9 mouse cellular contexts compared by ENCODE assay signal in the genomic region with DNA sequence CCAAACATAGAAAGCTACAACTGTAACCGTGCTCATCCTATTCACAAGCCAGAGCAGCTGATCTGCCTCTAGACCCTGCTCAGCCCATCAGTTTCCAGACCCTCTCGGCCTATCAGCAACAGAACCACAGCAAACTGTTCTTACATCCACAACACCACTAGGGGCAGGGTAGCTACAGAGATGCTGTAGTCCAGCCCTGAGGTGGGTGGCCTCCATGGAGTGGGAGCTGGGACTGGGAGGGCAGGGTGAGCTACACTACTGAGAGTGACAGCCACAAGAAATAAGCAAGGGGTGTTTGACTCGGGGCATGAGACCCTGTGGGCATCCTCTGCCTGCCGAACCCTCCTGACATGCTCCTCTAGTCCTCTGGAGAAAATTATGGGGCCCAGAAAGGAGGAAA. TPM values are rescaled to one million over a fixed set of nuclear protein-coding genes. Genes with fewer than 3 reads are reported as not detected.
DNase-seq lines count a peak whose midpoint lies in the region; ATAC-seq and TF ChIP-seq lines count a peak whose summit lies in the region.
"Had no signal": no experiment of that assay in that cellular context is flagged by ENCODE, and none has a peak within 500 bp of the region (broad histone marks: within the 10 kb centered on the region; RNA-seq: fewer than 3 reads in every experiment).

No protein-coding gene starts in this region.

- DNase-seq in kidney, adult 18-20 months, result no peak
- DNase-seq in ES-E14 (ENCODE audit: low read depth, low spot score), result peak; percentile 34
- peak; percentile 56 for DNase-seq in embryo, embryonic 11 days
- DNase-seq in liver, embryonic 14.5 days (ENCODE audit: low read depth in 3 of 3, low spot score in 3 of 3), result no peak
- no peak for DNase-seq in natural killer cell, adult 2 months (ENCODE audit: low spot score in 2 of 2)
- DNase-seq in adrenal gland, postnatal 10 days, result no peak

- H3K27me3 ChIP-seq in kidney, embryonic 16.5 days (ENCODE audit: insufficient read depth, low read length), result no peaks in the 10 kb centered on the region
- H3K27me3 ChIP-seq in liver, embryonic 14.5 days (ENCODE audit: control insufficient read depth, insufficient read depth, low read length), result no peaks in the 10 kb centered on the region
- no peaks in the 10 kb centered on the region for H3K27me3 ChIP-seq in midbrain, embryonic 15.5 days (replicated peaks)
- H3K27me3 ChIP-seq: midbrain, embryonic 12.5 days had no signal

- no peak overlapping the region for H3K9ac ChIP-seq in kidney, embryonic 16.5 days (replicated peaks; ENCODE audit: low read length)
- no peak overlapping the region for H3K9ac ChIP-seq in ES-E14 (ENCODE audit: insufficient read depth, low read depth, low read length, poor library complexity, severe bottlenecking)
- no peak overlapping the region for H3K9ac ChIP-seq in liver, embryonic 14.5 days (replicated peaks)
- no peak overlapping the region for H3K9ac ChIP-seq in midbrain, embryonic 15.5 days
- H3K9ac ChIP-seq: midbrain, embryonic 12.5 days had no signal

- in situ Hi-C loops in ES-E14 (cut with MboI; ENCODE audit: low sequenced_read_pairs in 2 of 2, unreplicated experiment in 2 of 2), result no loop called here

- H3K4me2 ChIP-seq in kidney, embryonic 16.5 days (replicated peaks; ENCODE audit: low read depth, low read length), result no peak overlapping the region
- no peak overlapping the region for H3K4me2 ChIP-seq in liver, embryonic 14.5 days (ENCODE audit: low read depth)
- H3K4me2 ChIP-seq in midbrain, embryonic 15.5 days, result no peak overlapping the region
- H3K4me2 ChIP-seq: midbrain, embryonic 12.5 days had no signal

- TF ChIP-seq EP300 in liver, embryonic 14.5 days (IDR thresholded peaks at IDR 0.05; ENCODE audit: low read depth), result no peak

- H3K9me3 ChIP-seq in kidney, embryonic 16.5 days (ENCODE audit: low read length), result no peaks in the 10 kb centered on the region
- no peaks in the 10 kb centered on the region for H3K9me3 ChIP-seq in ES-E14 (ENCODE audit: control insufficient read depth, insufficient read depth, low read depth, low read length)
- H3K9me3 ChIP-seq in liver, embryonic 14.5 days (ENCODE audit: control insufficient read depth, low read length), result no peaks in the 10 kb centered on the region
- H3K9me3 ChIP-seq in midbrain, embryonic 15.5 days, result no peaks in the 10 kb centered on the region
- H3K9me3 ChIP-seq: midbrain, embryonic 12.5 days had no signal

- TF ChIP-seq CTCF in liver, embryonic 14.5 days (IDR thresholded peaks at IDR 0.05; ENCODE audit: low read depth), result peak; percentile 49

- H3K27ac ChIP-seq in kidney, embryonic 16.5 days (ENCODE audit: low read length), result peak overlapping the region; percentile 81
- no peak overlapping the region for H3K27ac ChIP-seq in ES-E14 (ENCODE audit: insufficient read depth, low read depth, low read length, poor library complexity, severe bottlenecking)
- H3K27ac ChIP-seq in liver, embryonic 14.5 days, result no peak overlapping the region
- no peak overlapping the region for H3K27ac ChIP-seq in midbrain, embryonic 15.5 days
- H3K27ac ChIP-seq: midbrain, embryonic 12.5 days had no signal

- H3K36me3 ChIP-seq in kidney, embryonic 16.5 days (ENCODE audit: insufficient read depth, low read length), result no peaks in the 10 kb centered on the region
- H3K36me3 ChIP-seq in ES-E14 (ENCODE audit: control insufficient read depth, insufficient read depth, low read length, poor library complexity, severe bottlenecking), result no peaks in the 10 kb centered on the region
- no peaks in the 10 kb centered on the region for H3K36me3 ChIP-seq in liver, embryonic 14.5 days (replicated peaks; ENCODE audit: control insufficient read depth, insufficient read depth, low read depth)
- no peaks in the 10 kb centered on the region for H3K36me3 ChIP-seq in midbrain, embryonic 15.5 days (replicated peaks)
- H3K36me3 ChIP-seq: midbrain, embryonic 12.5 days had no signal

- no peak overlapping the region for H3K4me3 ChIP-seq in kidney, embryonic 16.5 days (ENCODE audit: low read length)
- no peak overlapping the region for H3K4me3 ChIP-seq in ES-E14 (ENCODE audit: insufficient read depth in 1 of 2, low read depth in 1 of 2, low read length in 2 of 2, poor library complexity in 1 of 2, severe bottlenecking in 1 of 2)
- H3K4me3 ChIP-seq in liver, embryonic 14.5 days (ENCODE audit: insufficient read depth in 1 of 2, low read depth in 2 of 2, low read length in 2 of 2), result no peak overlapping the region
- no peak overlapping the region for H3K4me3 ChIP-seq in midbrain, embryonic 15.5 days
- H3K4me3 ChIP-seq: midbrain, embryonic 12.5 days had no signal

- H3K4me1 ChIP-seq in kidney, embryonic 16.5 days (ENCODE audit: insufficient read depth, low read length), result peaks cover 11% of the 10 kb centered on the region; the same call in 1 of the 2 replicates
- H3K4me1 ChIP-seq in ES-E14 (ENCODE audit: control insufficient read depth in 2 of 2, insufficient read depth in 2 of 2, low read length in 2 of 2, poor library complexity in 1 of 2), result no peaks in the 10 kb centered on the region
- H3K4me1 ChIP-seq in liver, embryonic 14.5 days (replicated peaks; ENCODE audit: control insufficient read depth in 2 of 2, insufficient read depth in 2 of 2, low read length in 1 of 2), result peaks cover 8 to 40% of the 10 kb centered on the region in 2 experiments; a peak in 3 of 4 replicates
- 0 out of 2 replicates have a peak, but pooled peaks cover under 1% of the 10 kb centered on the region for H3K4me1 ChIP-seq in midbrain, embryonic 15.5 days

- ATAC-seq in kidney, embryonic 16.5 days (ENCODE audit: low FRiP score, low TSS enrichment), result peak; percentile 28; the same call in 1 of the 2 replicates
- no peak for ATAC-seq in liver, embryonic 14.5 days (ENCODE audit: insufficient read depth)
- no peak for ATAC-seq in midbrain, embryonic 15.5 days (replicated peaks)

- WGBS in kidney, embryonic 16.5 days, result 73% methylated on average over 4 of the region's 4 CpGs
- WGBS in liver, embryonic 14.5 days (ENCODE audit: insufficient replicate concordance), result 77% methylated on average over 4 of the region's 4 CpGs
- WGBS in midbrain, embryonic 15.5 days, result 78% methylated on average over 4 of the region's 4 CpGs

TF ChIP-seq in ES-E14, 5 proteins besides CTCF, POLR2A, EP300 and RAD21:
- TF ChIP-seq HCFC1 (IDR thresholded peaks at IDR 0.05; ENCODE audit: borderline replicate concordance, insufficient read depth, low read length), result no peak
- TF ChIP-seq MAFK (IDR thresholded peaks at IDR 0.05; ENCODE audit: insufficient read depth, low read depth, low read length), result no peak
- TF ChIP-seq ZNF384 (IDR thresholded peaks at IDR 0.05; ENCODE audit: low read depth, low read length), result no peak
- no peak for TF ChIP-seq CHD2 (IDR thresholded peaks at IDR 0.05; ENCODE audit: low read depth, low read length)
- TF ChIP-seq ZC3H11A (IDR thresholded peaks at IDR 0.05; ENCODE audit: borderline replicate concordance, low read depth, low read length), result no peak

RNA-seq across cellular contexts. Expression of a gene that starts 9.5 kb away (rescaled TPM):
- 23.8 and 28.2 TPM in 2 replicates for polyA plus RNA-seq in kidney, embryonic 16.5 days (2015; fragmentation: Nextera tagmentation; extraction: Ambion mirVana)
- total RNA-seq in ES-E14 (2012; rRNA removed), result 7.6 and 14.4 TPM in 2 replicates
- 7.8 and 10.1 TPM in 2 replicates for polyA plus RNA-seq in liver, embryonic 14.5 days (2012; rRNA removed)
- polyA plus RNA-seq in liver, embryonic 14.5 days (2014; fragmentation: Nextera tagmentation; extraction: Ambion mirVana), result 15.8 and 17.0 TPM in 2 replicates
- total RNA-seq in adrenal gland, postnatal 10 days (2021), result 10 to 100 TPM; 32.5 to 39.5 TPM
- 27.3 and 27.7 TPM in 2 replicates for polyA plus RNA-seq in midbrain, embryonic 15.5 days (2015; fragmentation: Nextera tagmentation; extraction: Ambion mirVana)

RNA-seq across cellular contexts. Expression of a gene that starts 37.8 kb away (rescaled TPM):
- 0.19 TPM in 1 of 2 replicates, not detected in the other for polyA plus RNA-seq in kidney, embryonic 16.5 days (2015; fragmentation: Nextera tagmentation; extraction: Ambion mirVana)
- total RNA-seq in ES-E14 (2012; rRNA removed), result 0.21 TPM in 1 of 2 replicates, not detected in the other
- polyA plus RNA-seq in liver, embryonic 14.5 days (2012; rRNA removed), result 0.02 TPM in 1 of 2 replicates, not detected in the other
- polyA plus RNA-seq in liver, embryonic 14.5 days (2014; fragmentation: Nextera tagmentation; extraction: Ambion mirVana), result not detected in 2 replicates
- under 1 TPM in 1 of 2 experiments, not detected in 1; 0.30 TPM for total RNA-seq in adrenal gland, postnatal 10 days (2021)
- polyA plus RNA-seq in midbrain, embryonic 15.5 days (2015; fragmentation: Nextera tagmentation; extraction: Ambion mirVana), result 1.7 and 2.3 TPM in 2 replicates

Comparison
In these comparisons a context has a peak if more than half of its experiments do, and no peak if none do; other contexts are left out.
1. DNase-seq: peak in ES-E14 (single experiment) and embryo, embryonic 11 days (single experiment); none in kidney, adult 18-20 months (single experiment), liver, embryonic 14.5 days (0 of 3), natural killer cell, adult 2 months (0 of 2) and adrenal gland, postnatal 10 days (single experiment).